Mouse (Mus musculus): Measurements from ENCODE around the gene Ogn.
"Not testable (repeated sequence)": the region's sequence is repeated elsewhere in the genome, so short reads cannot be mapped to it uniquely, and the experiment has no call there.

Gene Ogn

DNA sequence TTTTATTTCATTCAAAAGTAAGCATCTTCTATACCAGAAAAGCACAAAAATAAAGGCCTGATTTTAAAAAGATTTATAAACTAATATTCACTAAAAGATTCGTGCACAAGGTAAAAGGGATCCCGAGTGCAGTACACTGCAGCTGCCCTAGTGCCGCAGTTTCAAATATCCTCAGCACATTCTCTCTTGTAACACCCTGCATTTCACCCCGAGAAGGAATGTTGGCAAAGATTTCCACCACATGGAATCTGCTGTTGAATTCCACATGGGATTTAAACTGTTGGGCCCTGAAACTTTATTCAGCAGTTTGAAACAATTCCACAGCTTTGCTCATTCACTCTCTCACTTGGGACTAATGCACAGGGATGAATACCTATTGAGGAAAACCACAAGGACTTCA, at the start of gene Ogn:
Gene Ogn, plus strand, starts transcription at position 333 of the 400 bp plus-strand sequence.
- DNase-seq (ENCODE audit: low spot score in 2 of 2): no peak

- DNase-seq (ENCODE audit: low spot score in 2 of 2): no peak
These were observed 48.7 kb upstream of the Ogn start for GRCm38 (mm10) chr13:49559185-49559584.

GRCm38 (mm10) chr13:49560886-49561285, 47.0 kb upstream of the Ogn start:
- no peak for DNase-seq (ENCODE audit: low spot score in 2 of 2)

DNA sequence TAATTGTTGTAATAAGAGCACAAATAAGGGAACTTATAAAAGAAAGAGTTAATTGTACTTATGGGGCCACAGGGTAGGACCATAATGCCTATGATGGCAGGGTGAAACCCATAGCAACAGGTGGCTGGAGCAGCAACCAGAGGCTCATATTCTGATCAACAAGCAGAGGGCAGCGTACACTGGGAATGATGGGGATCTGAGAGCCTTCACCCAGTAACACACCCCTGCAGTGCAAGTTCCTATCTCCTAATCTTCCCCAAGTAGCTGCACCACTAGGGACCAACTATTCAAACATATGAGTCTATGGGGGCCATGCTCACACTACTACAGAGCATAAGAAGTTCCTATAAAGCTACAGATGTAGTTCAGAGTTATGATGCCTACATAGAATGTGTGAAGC, 43.5 kb upstream of the Ogn start:
- DNase-seq (ENCODE audit: low spot score in 2 of 2): no peak

- no peak for DNase-seq (ENCODE audit: low spot score in 2 of 2)
These were observed 37.5 kb upstream of the Ogn start for GRCm38 (mm10) chr13:49570371-49570770.

DNA sequence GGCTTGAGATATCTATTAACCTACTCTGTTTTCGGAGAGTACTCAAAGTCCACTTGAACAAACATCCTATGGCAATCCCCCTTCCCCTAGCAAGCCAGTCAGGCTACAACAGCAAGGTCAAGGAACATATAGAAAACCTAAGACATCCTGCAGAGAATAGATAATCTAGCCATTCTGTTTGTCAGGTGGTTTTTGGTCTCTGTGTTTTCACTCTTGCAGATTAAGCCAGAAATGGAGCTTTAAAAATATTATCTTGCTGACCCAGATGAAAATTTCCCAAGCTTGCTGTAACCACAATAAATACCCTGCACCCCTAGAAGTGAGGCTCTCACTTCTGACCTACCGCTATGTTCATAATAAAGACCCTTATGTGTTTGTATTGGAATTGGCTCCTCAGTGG, 36.4 kb upstream of the Ogn start:
- no peak for DNase-seq (ENCODE audit: low spot score in 2 of 2)

GRCm38 (mm10) chr13:49581541-49582530, 26.0 kb upstream of the Ogn start, which contains the start of gene Omd:
Gene Omd, plus strand, starts transcription at chr13:49582462.
- DNase-seq (ENCODE audit: low spot score in 2 of 2): no peak

DNA sequence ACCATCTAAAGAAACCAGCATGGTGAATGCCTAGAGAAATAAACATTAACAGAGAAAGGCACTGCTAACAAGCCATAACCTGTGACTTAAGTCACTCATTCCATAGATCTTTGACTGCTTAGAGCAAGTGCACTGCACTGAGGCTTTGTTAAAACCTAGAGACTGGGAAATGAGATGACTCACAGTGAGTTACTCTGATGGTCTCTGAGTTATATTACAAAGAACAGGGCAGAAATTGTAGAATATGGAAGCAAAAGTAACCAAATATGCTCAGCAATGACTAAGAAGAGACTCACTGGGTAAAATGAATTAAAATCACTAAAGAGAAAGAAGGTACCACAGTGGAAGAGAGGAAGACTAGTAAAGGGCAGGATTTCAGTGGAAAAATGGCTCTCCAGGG, 24.0 kb upstream of the Ogn start:
- no peak for DNase-seq (ENCODE audit: low spot score in 2 of 2)

- peak in 1 of 2 experiments; percentile 22 for DNase-seq (ENCODE audit: low spot score in 2 of 2)
These were observed 23.4 kb upstream of the Ogn start for GRCm38 (mm10) chr13:49584307-49585005.

GRCm38 (mm10) chr13:49586062-49586461, 21.8 kb upstream of the Ogn start:
- DNase-seq (ENCODE audit: low spot score in 2 of 2): no peak

DNA sequence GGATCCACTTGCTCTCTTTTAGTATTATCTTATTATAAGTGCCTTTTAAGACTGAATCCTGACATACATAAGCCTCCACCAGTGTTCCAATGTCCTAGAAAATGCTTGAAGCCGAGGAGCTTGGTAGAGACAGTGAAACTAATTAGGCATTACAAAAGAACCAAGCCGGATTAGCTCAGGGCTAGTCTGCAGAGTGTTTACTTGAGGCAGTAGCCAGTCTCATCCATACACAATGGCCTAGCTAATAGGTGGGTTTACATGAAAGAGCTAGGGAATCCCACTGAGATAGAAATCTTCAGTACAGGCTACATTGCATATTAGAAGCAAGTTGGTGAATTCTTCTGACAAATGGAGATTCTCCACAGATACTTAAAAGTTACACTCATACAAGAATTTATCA, 5.3 kb upstream of the Ogn start:
- not testable (repeated sequence) for DNase-seq (ENCODE audit: low spot score in 2 of 2)

DNA sequence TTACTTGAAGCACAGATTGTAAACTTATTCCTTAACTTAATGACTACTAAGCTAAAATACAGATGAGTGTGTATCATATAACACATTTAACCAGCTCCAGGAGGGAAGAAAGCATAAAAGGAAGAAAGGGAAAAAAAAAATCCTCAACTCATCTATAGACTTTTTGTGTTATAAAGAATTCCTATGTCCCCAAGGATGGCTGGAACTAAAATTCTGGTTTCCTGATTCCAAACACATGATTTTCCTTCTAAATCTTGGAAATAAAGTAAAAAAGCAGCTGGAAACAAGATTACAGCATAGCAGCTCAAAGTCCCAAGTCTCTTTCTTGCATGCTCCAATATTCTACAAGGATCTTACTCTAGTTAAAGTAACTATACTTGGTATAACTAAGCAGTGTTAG, 4.2 kb upstream of the Ogn start:
- no peak for DNase-seq (ENCODE audit: low spot score in 2 of 2)

DNA sequence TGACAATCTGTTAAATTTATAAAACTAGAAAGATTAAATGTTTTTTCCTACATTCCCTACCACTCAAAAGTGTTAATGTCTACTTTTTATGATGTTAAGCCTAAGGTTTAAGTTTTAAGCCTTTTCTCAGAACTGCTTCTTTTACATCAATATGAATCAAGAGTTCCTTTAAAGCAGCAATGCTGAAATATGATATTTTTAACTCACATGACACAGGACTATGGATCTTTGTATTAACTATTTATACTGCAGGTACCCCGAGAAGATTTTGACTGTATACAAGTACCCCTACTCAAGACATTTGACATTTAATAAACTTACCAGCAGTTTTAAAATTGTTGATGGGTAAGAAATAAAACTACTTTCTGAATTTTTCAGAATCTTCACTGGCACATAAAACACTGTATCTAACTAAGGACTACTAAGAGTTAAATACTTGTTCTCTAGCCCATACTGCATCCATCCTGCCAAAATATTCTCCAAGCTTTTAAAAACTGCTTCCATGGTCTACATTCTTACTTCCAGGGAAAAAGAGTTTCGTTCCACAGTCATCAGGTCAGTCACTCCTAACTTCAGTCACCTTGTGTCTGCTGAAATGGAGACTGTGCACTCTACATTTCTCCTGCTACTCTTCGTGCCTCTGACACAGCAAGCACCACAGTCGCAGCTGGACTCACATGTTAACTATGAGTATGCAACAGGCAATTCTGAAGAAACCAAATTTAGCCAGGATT, 910 bp downstream of the Ogn start:
- no peak for DNase-seq (ENCODE audit: low spot score in 2 of 2)

DNA sequence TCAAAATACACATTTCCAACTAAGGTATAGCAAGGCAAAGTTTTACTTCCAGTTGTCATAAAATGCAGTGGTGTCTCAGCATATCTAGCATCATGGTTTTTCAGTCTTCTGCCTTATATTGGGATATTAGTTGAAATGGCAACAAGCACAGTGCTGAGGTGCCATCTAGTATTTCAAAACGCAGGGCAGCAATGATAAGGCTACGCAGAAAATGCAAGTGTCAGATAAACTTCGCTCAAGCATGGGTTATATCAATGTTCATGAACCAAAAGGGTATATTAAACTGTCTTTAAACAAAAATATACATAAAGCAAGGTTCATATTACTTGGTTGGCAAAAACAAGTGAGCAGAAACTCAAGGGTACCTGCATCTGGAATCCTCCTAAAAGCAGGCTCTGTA, 9.2 kb downstream of the Ogn start:
- DNase-seq (ENCODE audit: low spot score in 2 of 2): no peak

GRCm38 (mm10) chr13:49618365-49618764, 10.5 kb downstream of the Ogn start:
- DNase-seq (ENCODE audit: low spot score in 2 of 2): no peak

GRCm38 (mm10) chr13:49623216-49623615, 15.4 kb downstream of the Ogn start:
- no peak for DNase-seq (ENCODE audit: low spot score in 2 of 2)

GRCm38 (mm10) chr13:49628167-49628566, 20.3 kb downstream of the Ogn start:
- DNase-seq (ENCODE audit: low spot score in 2 of 2): no peak

DNA sequence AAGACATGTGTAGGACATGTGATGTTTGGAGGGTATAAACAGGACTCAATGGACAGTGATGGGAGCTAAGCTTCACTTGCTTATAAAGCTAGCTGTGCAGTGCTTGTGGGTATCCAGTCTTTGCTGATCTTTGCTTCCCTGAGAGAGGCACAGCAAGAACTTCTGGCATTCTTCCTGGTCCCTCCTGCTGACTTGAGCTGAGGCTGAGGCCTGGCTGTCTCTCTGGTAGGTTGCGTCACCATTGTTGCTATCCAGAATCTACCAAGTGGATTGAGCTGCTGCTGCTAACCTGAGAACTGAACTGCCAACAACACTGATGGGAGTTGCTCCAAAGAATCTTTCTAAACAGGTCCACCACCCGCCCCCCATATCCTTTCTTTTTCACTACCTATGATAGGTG, 21.2 kb downstream of the Ogn start:
- DNase-seq (ENCODE audit: low spot score in 2 of 2): no peak

- no peak for DNase-seq (ENCODE audit: low spot score in 2 of 2)
These were observed 32.1 kb downstream of the Ogn start for GRCm38 (mm10) chr13:49639965-49640364.

- no peak for DNase-seq (ENCODE audit: low spot score in 2 of 2)
These were observed 34.8 kb downstream of the Ogn start for GRCm38 (mm10) chr13:49642650-49643049.

- no peak for DNase-seq (ENCODE audit: low spot score in 2 of 2)
These were observed 36.0 kb downstream of the Ogn start for GRCm38 (mm10) chr13:49643669-49644362.

All from right cerebral cortex, postnatal 10 days (tissue).